7 mouse cellular contexts compared by ENCODE assay signal in genomic region chr11:60932503-60933020, GRCm38 (mm10). TPM values are rescaled to one million over a fixed set of nuclear protein-coding genes. Genes with fewer than 3 reads are reported as not detected.
DNase-seq lines count a peak whose midpoint lies in the region; ATAC-seq and TF ChIP-seq lines count a peak whose summit lies in the region.

No protein-coding gene starts in this region.

- H3K4me1 ChIP-seq in megakaryocyte, embryonic 14.5 days = peaks cover 86% of the 10 kb centered on the region
- peaks cover 24% of the 10 kb centered on the region for H3K4me1 ChIP-seq in embryonic facial prominence, embryonic 14.5 days (ENCODE audit: control insufficient read depth, insufficient read depth, low read length)
- 0 out of 2 replicates have a peak, but pooled peaks cover 6% of the 10 kb centered on the region for H3K4me1 ChIP-seq in hindbrain, postnatal 0 days (ENCODE audit: insufficient read depth, low read length)
- peaks cover 11% of the 10 kb centered on the region for H3K4me1 ChIP-seq in midbrain, postnatal 0 days (ENCODE audit: insufficient read depth, low read length)

- H3K9ac ChIP-seq in embryonic facial prominence, embryonic 14.5 days (ENCODE audit: low read depth, low read length) = peak overlapping the region; percentile 82
- peak overlapping the region; percentile 83 for H3K9ac ChIP-seq in hindbrain, postnatal 0 days (replicated peaks; ENCODE audit: low read length)
- peak overlapping the region; percentile 83 for H3K9ac ChIP-seq in midbrain, postnatal 0 days (replicated peaks; ENCODE audit: low read length, poor library complexity, severe bottlenecking)

- DNase-seq in embryonic facial prominence, embryonic 14.5 days (ENCODE audit: low spot score) = no peak
- peak; percentile 15 for DNase-seq in hindbrain, postnatal 0 days (ENCODE audit: low spot score)
- DNase-seq in midbrain, postnatal 0 days (ENCODE audit: low spot score) = no peak
- no peak for DNase-seq in cerebellum, adult 8-10 months
- no peak for DNase-seq in embryo, embryonic 11 days

- H3K36me3 ChIP-seq in megakaryocyte, embryonic 14.5 days (replicated peaks; ENCODE audit: low read length) = peaks cover 47% of the 10 kb centered on the region
- H3K36me3 ChIP-seq in embryonic facial prominence, embryonic 14.5 days (ENCODE audit: control insufficient read depth, insufficient read depth, low read length) = 0 out of 2 replicates have a peak, but pooled peaks cover 4% of the 10 kb centered on the region
- no peaks in the 10 kb centered on the region for H3K36me3 ChIP-seq in hindbrain, postnatal 0 days (ENCODE audit: insufficient read depth, low read length)
- H3K36me3 ChIP-seq in midbrain, postnatal 0 days (ENCODE audit: insufficient read depth, low read length) = no peaks in the 10 kb centered on the region

- TF ChIP-seq CTCF in hindbrain, postnatal 0 days (IDR thresholded peaks at IDR 0.05; ENCODE audit: low read depth) = no peak
- TF ChIP-seq CTCF in midbrain, postnatal 0 days (IDR thresholded peaks at IDR 0.05) = no peak

- no peaks in the 10 kb centered on the region for H3K27me3 ChIP-seq in megakaryocyte, embryonic 14.5 days (replicated peaks)
- H3K27me3 ChIP-seq in embryonic facial prominence, embryonic 14.5 days (replicated peaks; ENCODE audit: control insufficient read depth, insufficient read depth, low read length) = no peaks in the 10 kb centered on the region
- no peaks in the 10 kb centered on the region for H3K27me3 ChIP-seq in hindbrain, postnatal 0 days (ENCODE audit: insufficient read depth, low read length)
- H3K27me3 ChIP-seq in midbrain, postnatal 0 days (ENCODE audit: insufficient read depth, low read length) = no peaks in the 10 kb centered on the region

- H3K27ac ChIP-seq in embryonic facial prominence, embryonic 14.5 days (replicated peaks; ENCODE audit: low read depth, low read length) = 0 out of 2 replicates have a peak overlapping the region, but pooled peaks have one; percentile 61
- peak overlapping the region; percentile 83; the same call in 1 of the 2 replicates for H3K27ac ChIP-seq in hindbrain, postnatal 0 days
- H3K27ac ChIP-seq in midbrain, postnatal 0 days (ENCODE audit: low read depth, low read length) = peak overlapping the region; percentile 44; the same call in 1 of the 2 replicates

- H3K4me2 ChIP-seq in embryonic facial prominence, embryonic 14.5 days (ENCODE audit: low read depth, low read length) = peak overlapping the region; percentile 72
- peak overlapping the region; percentile 73 for H3K4me2 ChIP-seq in hindbrain, postnatal 0 days (ENCODE audit: low read depth, low read length)
- peak overlapping the region; percentile 86 for H3K4me2 ChIP-seq in midbrain, postnatal 0 days (ENCODE audit: low read depth, low read length, poor library complexity, severe bottlenecking)

- H3K4me3 ChIP-seq in megakaryocyte, embryonic 14.5 days (replicated peaks) = peak overlapping the region; percentile 98
- peak overlapping the region; percentile 77 for H3K4me3 ChIP-seq in embryonic facial prominence, embryonic 14.5 days (ENCODE audit: low read depth, low read length)
- peak overlapping the region; percentile 84 for H3K4me3 ChIP-seq in hindbrain, postnatal 0 days (ENCODE audit: low read length)
- peak overlapping the region; percentile 64 for H3K4me3 ChIP-seq in midbrain, postnatal 0 days (ENCODE audit: low read depth, low read length)

- 4% methylated on average over 7 of the region's 7 CpGs for WGBS in embryonic facial prominence, embryonic 14.5 days
- WGBS in hindbrain, postnatal 0 days = 5% methylated on average over 7 of the region's 7 CpGs
- WGBS in midbrain, postnatal 0 days = 5% methylated on average over 7 of the region's 7 CpGs

- no peaks in the 10 kb centered on the region for H3K9me3 ChIP-seq in megakaryocyte, embryonic 14.5 days
- no peaks in the 10 kb centered on the region for H3K9me3 ChIP-seq in embryonic facial prominence, embryonic 14.5 days (ENCODE audit: control insufficient read depth, low read length)
- H3K9me3 ChIP-seq in hindbrain, postnatal 0 days (ENCODE audit: low read length) = no peaks in the 10 kb centered on the region
- H3K9me3 ChIP-seq in midbrain, postnatal 0 days (ENCODE audit: low read length) = no peaks in the 10 kb centered on the region

- no peak for ATAC-seq in megakaryocyte, adult 5-6 weeks (ENCODE audit: poor library complexity, severe bottlenecking)
- ATAC-seq in embryonic facial prominence, embryonic 14.5 days (ENCODE audit: low read depth) = no peak
- no peak for ATAC-seq in hindbrain, postnatal 0 days
- no peak for ATAC-seq in midbrain, postnatal 0 days (ENCODE audit: low FRiP score)

RNA-seq across cellular contexts. Expression of gene Map2k3, which starts 0.7 kb away (rescaled TPM):
- 158 and 191 TPM in 2 replicates for polyA plus RNA-seq in megakaryocyte, embryonic 14.5 days (2012; ENCODE audit: insufficient read depth, low replicate concordance)
- total RNA-seq in megakaryocyte, adult 5-6 weeks (2015) = 34.2 and 37.2 TPM in 2 replicates
- 10.5 and 16.3 TPM in 2 replicates for total RNA-seq in megakaryocyte, adult 5-6 weeks (2017)
- polyA plus RNA-seq in embryonic facial prominence, embryonic 14.5 days (2014; fragmentation: Nextera tagmentation; extraction: Ambion mirVana) = 76.1 and 78.6 TPM in 2 replicates
- total RNA-seq in hindbrain, postnatal 0 days (2014; rRNA removed) = 15.0 and 22.2 TPM in 2 replicates
- polyA plus RNA-seq in hindbrain, postnatal 0 days (2015; fragmentation: Nextera tagmentation; extraction: Ambion mirVana) = 23.6 and 25.3 TPM in 2 replicates
- total RNA-seq in midbrain, postnatal 0 days (2014; rRNA removed) = 10.1 and 23.1 TPM in 2 replicates
- 22.9 and 23.4 TPM in 2 replicates for polyA plus RNA-seq in midbrain, postnatal 0 days (2015; fragmentation: Nextera tagmentation; extraction: Ambion mirVana)

RNA-seq across cellular contexts. Expression of gene Natd1, which starts 18.0 kb away (rescaled TPM):
- polyA plus RNA-seq in megakaryocyte, embryonic 14.5 days (2012; ENCODE audit: insufficient read depth, low replicate concordance) = 2.5 and 7.8 TPM in 2 replicates
- total RNA-seq in megakaryocyte, adult 5-6 weeks (2015) = 5.6 and 5.8 TPM in 2 replicates
- 2.7 and 3.3 TPM in 2 replicates for total RNA-seq in megakaryocyte, adult 5-6 weeks (2017)
- 18.8 and 19.4 TPM in 2 replicates for polyA plus RNA-seq in embryonic facial prominence, embryonic 14.5 days (2014; fragmentation: Nextera tagmentation; extraction: Ambion mirVana)
- total RNA-seq in hindbrain, postnatal 0 days (2014; rRNA removed) = 36.8 and 38.7 TPM in 2 replicates
- polyA plus RNA-seq in hindbrain, postnatal 0 days (2015; fragmentation: Nextera tagmentation; extraction: Ambion mirVana) = 15.2 and 16.0 TPM in 2 replicates
- total RNA-seq in midbrain, postnatal 0 days (2014; rRNA removed) = 28.7 and 33.5 TPM in 2 replicates
- polyA plus RNA-seq in midbrain, postnatal 0 days (2015; fragmentation: Nextera tagmentation; extraction: Ambion mirVana) = 14.5 and 15.9 TPM in 2 replicates

RNA-seq across cellular contexts. Expression of gene Tmem11, which starts 53.5 kb away (rescaled TPM):
- polyA plus RNA-seq in megakaryocyte, embryonic 14.5 days (2012; ENCODE audit: insufficient read depth, low replicate concordance) = 9.2 and 13.5 TPM in 2 replicates
- total RNA-seq in megakaryocyte, adult 5-6 weeks (2015) = 13.3 and 18.7 TPM in 2 replicates
- total RNA-seq in megakaryocyte, adult 5-6 weeks (2017) = 32.7 and 37.7 TPM in 2 replicates
- polyA plus RNA-seq in embryonic facial prominence, embryonic 14.5 days (2014; fragmentation: Nextera tagmentation; extraction: Ambion mirVana) = 61.6 and 61.7 TPM in 2 replicates
- 34.6 and 72.0 TPM in 2 replicates for total RNA-seq in hindbrain, postnatal 0 days (2014; rRNA removed)
- polyA plus RNA-seq in hindbrain, postnatal 0 days (2015; fragmentation: Nextera tagmentation; extraction: Ambion mirVana) = 52.1 and 57.1 TPM in 2 replicates
- 47.1 and 53.4 TPM in 2 replicates for total RNA-seq in midbrain, postnatal 0 days (2014; rRNA removed)
- 52.0 and 55.5 TPM in 2 replicates for polyA plus RNA-seq in midbrain, postnatal 0 days (2015; fragmentation: Nextera tagmentation; extraction: Ambion mirVana)
